24 mouse cellular contexts compared by ENCODE assay signal in genomic region chr1:45575131-45575530, GRCm38 (mm10).
DNase-seq lines count a peak whose midpoint lies in the region; ATAC-seq and TF ChIP-seq lines count a peak whose summit lies in the region.
"Had no signal": no experiment of that assay in that cellular context is flagged by ENCODE, and none has a peak within 500 bp of the region (broad histone marks: within the 10 kb centered on the region; RNA-seq: fewer than 3 reads in every experiment).

No protein-coding gene starts in this region.

- TF ChIP-seq POLR2A in ES-Bruce4 (IDR thresholded peaks at IDR 0.05; ENCODE audit: insufficient read depth, low read length) = no peak

- H3K36me3 ChIP-seq in hindbrain, embryonic 11.5 days (ENCODE audit: control insufficient read depth, insufficient read depth, low read length) = no peaks in the 10 kb centered on the region
- H3K36me3 ChIP-seq in hindbrain, embryonic 16.5 days (ENCODE audit: control insufficient read depth, insufficient read depth, low read length) = no peaks in the 10 kb centered on the region
- no peaks in the 10 kb centered on the region for H3K36me3 ChIP-seq in ES-Bruce4 (ENCODE audit: control insufficient read depth, insufficient read depth, low read length, poor library complexity, severe bottlenecking)
- H3K36me3 ChIP-seq: embryonic facial prominence, embryonic 13.5 days; forebrain, embryonic 12.5 days; heart, embryonic 15.5 days; hindbrain, embryonic 12.5 days; intestine, embryonic 15.5 days had no signal

- no peak for ATAC-seq in hindbrain, embryonic 11.5 days (ENCODE audit: low FRiP score)
- ATAC-seq in hindbrain, embryonic 16.5 days = no peak
- ATAC-seq: CD4-positive, CD25-positive, alpha-beta regulatory T cell, adult 4 months; forebrain, postnatal 0 days; intestine, embryonic 15.5 days had no signal

- TF ChIP-seq CTCF in ES-Bruce4 (IDR thresholded peaks at IDR 0.05; ENCODE audit: low read depth, low read length) = no peak

- 14% methylated on average over 3 of the region's 3 CpGs for WGBS in hindbrain, embryonic 11.5 days
- 7% methylated on average over 3 of the region's 3 CpGs for WGBS in hindbrain, embryonic 16.5 days

- no peaks in the 10 kb centered on the region for H3K4me1 ChIP-seq in hindbrain, embryonic 11.5 days (replicated peaks; ENCODE audit: control insufficient read depth, insufficient read depth, low read length)
- H3K4me1 ChIP-seq in hindbrain, embryonic 16.5 days (ENCODE audit: control insufficient read depth, insufficient read depth, low read depth, low read length) = no peaks in the 10 kb centered on the region
- no peaks in the 10 kb centered on the region for H3K4me1 ChIP-seq in ES-Bruce4 (ENCODE audit: control insufficient read depth, insufficient read depth, low read length)
- H3K4me1 ChIP-seq: embryonic facial prominence, embryonic 13.5 days; heart, embryonic 15.5 days; intestine, embryonic 15.5 days had no signal

- no peak overlapping the region for H3K4me2 ChIP-seq in hindbrain, embryonic 11.5 days (replicated peaks; ENCODE audit: low read depth, low read length)
- H3K4me2 ChIP-seq in hindbrain, embryonic 16.5 days (ENCODE audit: low read length) = no peak overlapping the region
- H3K4me2 ChIP-seq: embryonic facial prominence, embryonic 13.5 days; forebrain, embryonic 12.5 days; heart, embryonic 11.5 days; heart, embryonic 15.5 days; hindbrain, embryonic 12.5 days; intestine, embryonic 15.5 days had no signal

- H3K27me3 ChIP-seq in hindbrain, embryonic 11.5 days (ENCODE audit: control insufficient read depth, insufficient read depth, low read length) = no peaks in the 10 kb centered on the region
- H3K27me3 ChIP-seq in hindbrain, embryonic 16.5 days (replicated peaks; ENCODE audit: control insufficient read depth, insufficient read depth, low read length) = no peaks in the 10 kb centered on the region
- no peaks in the 10 kb centered on the region for H3K27me3 ChIP-seq in ES-Bruce4 (ENCODE audit: control insufficient read depth, insufficient read depth, low read length, poor library complexity, severe bottlenecking)
- H3K27me3 ChIP-seq: embryonic facial prominence, embryonic 13.5 days; forebrain, embryonic 12.5 days; heart, embryonic 15.5 days; hindbrain, embryonic 12.5 days; intestine, embryonic 15.5 days had no signal

- no peak overlapping the region for H3K9ac ChIP-seq in hindbrain, embryonic 11.5 days (ENCODE audit: low read depth, low read length)
- no peak overlapping the region for H3K9ac ChIP-seq in hindbrain, embryonic 16.5 days (ENCODE audit: low read depth, low read length)
- H3K9ac ChIP-seq in ES-Bruce4 (ENCODE audit: low read depth, poor library complexity, severe bottlenecking) = no peak overlapping the region
- H3K9ac ChIP-seq: embryonic facial prominence, embryonic 13.5 days; forebrain, embryonic 12.5 days; forebrain, postnatal 0 days; heart, embryonic 15.5 days; hindbrain, embryonic 12.5 days; intestine, embryonic 15.5 days had no signal

- H3K4me3 ChIP-seq in hindbrain, embryonic 11.5 days (ENCODE audit: low read depth, low read length) = no peak overlapping the region
- no peak overlapping the region for H3K4me3 ChIP-seq in hindbrain, embryonic 16.5 days (ENCODE audit: low read length)
- no peak overlapping the region for H3K4me3 ChIP-seq in ES-Bruce4 (ENCODE audit: low read depth, low read length)
- H3K4me3 ChIP-seq: embryonic facial prominence, embryonic 13.5 days; forebrain, embryonic 12.5 days; heart, adult 2 months; heart, embryonic 15.5 days; hindbrain, embryonic 12.5 days; intestine, embryonic 15.5 days had no signal

- no peak overlapping the region for H3K27ac ChIP-seq in hindbrain, embryonic 11.5 days (ENCODE audit: low read depth, low read length)
- H3K27ac ChIP-seq in hindbrain, embryonic 16.5 days (ENCODE audit: low read depth, low read length) = no peak overlapping the region
- H3K27ac ChIP-seq in ES-Bruce4 (ENCODE audit: insufficient read depth, low read length) = no peak overlapping the region
- H3K27ac ChIP-seq: embryonic facial prominence, embryonic 13.5 days; forebrain, embryonic 12.5 days; heart, adult 2 months; heart, embryonic 15.5 days; hindbrain, embryonic 12.5 days; intestine, embryonic 15.5 days had no signal

- no peaks in the 10 kb centered on the region for H3K9me3 ChIP-seq in hindbrain, embryonic 11.5 days (ENCODE audit: control insufficient read depth, low read length)
- no peaks in the 10 kb centered on the region for H3K9me3 ChIP-seq in hindbrain, embryonic 16.5 days (ENCODE audit: control insufficient read depth, low read length)
- peaks cover 24% of the 10 kb centered on the region for H3K9me3 ChIP-seq in ES-Bruce4 (replicated peaks; ENCODE audit: control insufficient read depth, insufficient read depth, low read length, poor library complexity, severe bottlenecking)
- H3K9me3 ChIP-seq: embryonic facial prominence, embryonic 13.5 days; forebrain, embryonic 12.5 days; heart, embryonic 15.5 days; hindbrain, embryonic 12.5 days; intestine, embryonic 15.5 days had no signal

- TF ChIP-seq EP300 in ES-Bruce4 (IDR thresholded peaks at IDR 0.05; ENCODE audit: insufficient read depth, low read depth, low read length) = peak; percentile 77

- DNase-seq in cerebellum, postnatal 10 days = peak; percentile 3 to 9
- no peak for DNase-seq in cerebellum, adult 11 months
- DNase-seq in hindbrain, embryonic 11.5 days (ENCODE audit: low spot score) = peak; percentile 3
- peak; percentile 88 for DNase-seq in ZHBTc4 (ENCODE audit: low read depth, low spot score)
- no peak for DNase-seq in kidney, postnatal 25 days
- DNase-seq: adrenal gland, postnatal 10 days; B cell, adult 2 months; cerebellum, adult 11-12 months; cerebellum, adult 9-10 months; cerebellum, postnatal 36 days; forebrain, postnatal 0 days; gastrocnemius, postnatal 14 days; heart, adult 2 months; heart, postnatal 14 days; kidney, adult 18-20 months had no signal

Comparison
In these comparisons a context has a peak if more than half of its experiments do, and no peak if none do; other contexts are left out.
1. DNase-seq: peak in cerebellum, postnatal 10 days (2 of 2), hindbrain, embryonic 11.5 days (single experiment) and ZHBTc4 (single experiment); none in cerebellum, adult 11 months (single experiment) and kidney, postnatal 25 days (0 of 2).